Mouse (Mus musculus) lung, adult 2 months (tissue): ENCODE measurements around the gene Bckdhb.

ENCODE experiments used
- CTCF ChIP-seq: fragments of 200-500 bp; IDR thresholded peaks from 2 replicates; pipeline ENCODE4 v1.5.1; 2011; ENCODE audit warnings: mild to moderate bottlenecking, low read length, control low read depth; ENCODE audit not compliant: insufficient read depth
- POLR2A ChIP-seq: fragments of 200-500 bp; IDR thresholded peaks from 2 replicates; pipeline ENCODE4 v1.6.1; 2011; ENCODE audit warnings: low read depth, mild to moderate bottlenecking, control low read depth, low read length, borderline replicate concordance; ENCODE audit errors: extremely low read depth

DNA sequence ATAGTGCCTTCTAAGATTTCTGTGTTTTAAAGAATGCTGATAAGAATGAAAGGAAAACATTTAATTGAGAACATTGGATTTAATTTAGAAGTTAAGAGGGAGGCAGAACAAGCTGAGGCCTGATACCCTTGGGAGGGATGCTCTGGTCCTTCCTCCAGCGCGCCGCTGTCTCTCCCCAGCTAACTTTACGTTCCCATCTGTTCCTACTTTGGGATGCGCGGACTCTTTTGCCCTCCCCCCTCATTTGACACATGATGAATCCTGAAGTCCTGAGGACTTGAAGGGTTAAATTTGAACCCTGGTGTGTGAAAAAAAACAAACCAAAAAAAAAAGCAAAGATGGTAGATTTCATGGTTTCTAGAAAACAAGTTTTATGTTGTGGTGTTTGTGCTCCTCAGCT lies 147.6 kb downstream of the Bckdhb start:
- TF ChIP-seq CTCF (no peak), POLR2A (no peak)
